Comparison of ENCODE assay signal across 16 mouse cellular contexts in genomic region chr2:165253867-165254266, GRCm38 (mm10). TPM values are rescaled to one million over a fixed set of nuclear protein-coding genes. Genes with fewer than 3 reads are reported as not detected.
DNase-seq lines count a peak whose midpoint lies in the region; ATAC-seq and TF ChIP-seq lines count a peak whose summit lies in the region.
"Had no signal": no experiment of that assay in that cellular context is flagged by ENCODE, and none has a peak within 500 bp of the region (broad histone marks: within the 10 kb centered on the region; RNA-seq: fewer than 3 reads in every experiment).

No protein-coding gene starts in this region.

- intact Hi-C loops in heart, adult 2 months (cut with DNase I), result no loop called here

- no peaks in the 10 kb centered on the region for H3K9me3 ChIP-seq in lung, embryonic 14.5 days (ENCODE audit: low read depth, low read length)
- no peaks in the 10 kb centered on the region for H3K9me3 ChIP-seq in forebrain, postnatal 0 days (ENCODE audit: low read length)
- no peaks in the 10 kb centered on the region for H3K9me3 ChIP-seq in midbrain, embryonic 10.5 days (replicated peaks)
- no peaks in the 10 kb centered on the region for H3K9me3 ChIP-seq in liver, embryonic 12.5 days (replicated peaks)
- H3K9me3 ChIP-seq: liver, embryonic 13.5 days had no signal

- H3K27ac ChIP-seq in lung, embryonic 14.5 days (ENCODE audit: low read depth), result no peak overlapping the region
- H3K27ac ChIP-seq in forebrain, postnatal 0 days (ENCODE audit: low read depth, low read length), result no peak overlapping the region
- H3K27ac ChIP-seq in midbrain, embryonic 10.5 days (replicated peaks), result peak overlapping the region; percentile 73
- no peak overlapping the region for H3K27ac ChIP-seq in liver, embryonic 12.5 days
- H3K27ac ChIP-seq in heart, adult 2 months, result no peak overlapping the region
- H3K27ac ChIP-seq: liver, embryonic 13.5 days had no signal

- WGBS in lung, embryonic 14.5 days, result 18% methylated on average over 10 of the region's 10 CpGs
- WGBS in lung, adult 2 months, result 32% methylated on average over 10 of the region's 10 CpGs
- WGBS in forebrain, postnatal 0 days, result 12% methylated on average over 10 of the region's 10 CpGs
- WGBS in midbrain, embryonic 10.5 days, result 4% methylated on average over 10 of the region's 10 CpGs
- WGBS in liver, embryonic 12.5 days (ENCODE audit: insufficient replicate concordance), result 14% methylated on average over 10 of the region's 10 CpGs
- 28% methylated on average over 10 of the region's 10 CpGs for WGBS in heart, adult 2 months

- H3K9ac ChIP-seq in lung, embryonic 14.5 days, result no peak overlapping the region
- no peak overlapping the region for H3K9ac ChIP-seq in forebrain, postnatal 0 days
- no peak overlapping the region for H3K9ac ChIP-seq in liver, embryonic 12.5 days
- H3K9ac ChIP-seq in heart, adult 2 months (ENCODE audit: low read depth, low read length), result no peak overlapping the region
- H3K9ac ChIP-seq: liver, embryonic 13.5 days had no signal

- 0 out of 2 replicates have a peak, but pooled peaks cover 3% of the 10 kb centered on the region for H3K4me1 ChIP-seq in lung, embryonic 14.5 days (ENCODE audit: insufficient read depth)
- H3K4me1 ChIP-seq in lung, adult 2 months (ENCODE audit: control insufficient read depth, insufficient read depth, low read length), result no peaks in the 10 kb centered on the region
- no peaks in the 10 kb centered on the region; the same call in 1 of the 2 replicates for H3K4me1 ChIP-seq in forebrain, postnatal 0 days (ENCODE audit: insufficient read depth)
- peaks cover 59% of the 10 kb centered on the region for H3K4me1 ChIP-seq in midbrain, embryonic 10.5 days
- no peaks in the 10 kb centered on the region for H3K4me1 ChIP-seq in liver, embryonic 12.5 days
- no peaks in the 10 kb centered on the region for H3K4me1 ChIP-seq in heart, adult 2 months (ENCODE audit: control insufficient read depth, insufficient read depth, low read length)
- H3K4me1 ChIP-seq: liver, embryonic 13.5 days had no signal

- no peak overlapping the region for H3K4me2 ChIP-seq in lung, embryonic 14.5 days
- no peak overlapping the region for H3K4me2 ChIP-seq in forebrain, postnatal 0 days (ENCODE audit: low read depth)
- no peak overlapping the region for H3K4me2 ChIP-seq in liver, embryonic 12.5 days
- H3K4me2 ChIP-seq: liver, embryonic 13.5 days had no signal

- ATAC-seq in lung, embryonic 14.5 days (ENCODE audit: insufficient read depth), result no peak
- peak; percentile 59 for ATAC-seq in forebrain, postnatal 0 days
- no peak for ATAC-seq in liver, embryonic 12.5 days
- ATAC-seq: intestine, postnatal 0 days had no signal

- no peak for TF ChIP-seq CTCF in lung, embryonic 14.5 days (IDR thresholded peaks at IDR 0.05; ENCODE audit: low read depth)
- no peak for TF ChIP-seq CTCF in lung, adult 2 months (IDR thresholded peaks at IDR 0.05; ENCODE audit: insufficient read depth, low read length)
- no peak for TF ChIP-seq CTCF in forebrain, postnatal 0 days (IDR thresholded peaks at IDR 0.05; ENCODE audit: low read depth)
- no peak for TF ChIP-seq CTCF in heart, adult 2 months (IDR thresholded peaks at IDR 0.05)

- H3K36me3 ChIP-seq in lung, embryonic 14.5 days (ENCODE audit: insufficient read depth), result no peaks in the 10 kb centered on the region
- H3K36me3 ChIP-seq in forebrain, postnatal 0 days (ENCODE audit: insufficient read depth), result no peaks in the 10 kb centered on the region
- H3K36me3 ChIP-seq in midbrain, embryonic 10.5 days, result no peaks in the 10 kb centered on the region
- H3K36me3 ChIP-seq in liver, embryonic 12.5 days, result no peaks in the 10 kb centered on the region
- no peaks in the 10 kb centered on the region for H3K36me3 ChIP-seq in heart, adult 2 months (ENCODE audit: control insufficient read depth, insufficient read depth, low read length)
- H3K36me3 ChIP-seq: liver, embryonic 13.5 days had no signal

- peak; percentile 10 for DNase-seq in lung, embryonic 14.5 days
- DNase-seq in lung, adult 2 months, result no peak
- DNase-seq in forebrain, postnatal 0 days, result no peak
- peak; percentile 39 for DNase-seq in midbrain, embryonic 10.5 days (ENCODE audit: low spot score)
- peak; percentile 48 for DNase-seq in retina, embryonic 14.5 days (ENCODE audit: low spot score)
- no peak for DNase-seq in heart, adult 11 months
- DNase-seq in heart, adult 2 months, result no peak
- DNase-seq: adrenal gland, postnatal 10 days; heart, postnatal 10 days; kidney, postnatal 14 days; liver, embryonic 13.5 days; lung, postnatal 14 days; thymus, postnatal 25 days had no signal

- H3K79me2 ChIP-seq in heart, adult 2 months (replicated peaks; ENCODE audit: control insufficient read depth, insufficient read depth, low read length), result no peaks in the 10 kb centered on the region

- TF ChIP-seq POLR2A in lung, adult 2 months (IDR thresholded peaks at IDR 0.05; ENCODE audit: borderline replicate concordance, extremely low read depth, low read depth, low read length), result no peak
- no peak for TF ChIP-seq POLR2A in heart, adult 2 months (IDR thresholded peaks at IDR 0.05; ENCODE audit: insufficient read depth, low read depth, low read length)

- peaks cover 26% of the 10 kb centered on the region for H3K27me3 ChIP-seq in lung, embryonic 14.5 days (ENCODE audit: insufficient read depth, low read length)
- peaks cover 25% of the 10 kb centered on the region for H3K27me3 ChIP-seq in forebrain, postnatal 0 days (ENCODE audit: insufficient read depth, low read length)
- H3K27me3 ChIP-seq in midbrain, embryonic 10.5 days (ENCODE audit: low read depth, poor library complexity, severe bottlenecking), result peaks cover 92% of the 10 kb centered on the region
- H3K27me3 ChIP-seq in liver, embryonic 12.5 days (replicated peaks), result peaks cover 84% of the 10 kb centered on the region
- peaks cover 3% of the 10 kb centered on the region; the same call in 1 of the 2 replicates for H3K27me3 ChIP-seq in heart, adult 2 months (ENCODE audit: control insufficient read depth, insufficient read depth, low read length)

- no peak for TF ChIP-seq EP300 in heart, adult 2 months (IDR thresholded peaks at IDR 0.05; ENCODE audit: insufficient read depth, low read depth, low read length)

- H3K4me3 ChIP-seq in lung, embryonic 14.5 days (ENCODE audit: low read depth, low read length), result no peak overlapping the region
- no peak overlapping the region for H3K4me3 ChIP-seq in lung, adult 2 months (replicated peaks; ENCODE audit: extremely low read depth, low read depth, low read length)
- no peak overlapping the region for H3K4me3 ChIP-seq in forebrain, postnatal 0 days (ENCODE audit: low read depth, low read length)
- peak overlapping the region; percentile 18 for H3K4me3 ChIP-seq in midbrain, embryonic 10.5 days
- no peak overlapping the region for H3K4me3 ChIP-seq in liver, embryonic 12.5 days
- no peak overlapping the region for H3K4me3 ChIP-seq in heart, adult 2 months
- H3K4me3 ChIP-seq: liver, embryonic 13.5 days had no signal

RNA-seq across cellular contexts. Expression of gene Cdh22, which starts 19.2 kb away (rescaled TPM):
- polyA plus RNA-seq in lung, embryonic 14.5 days (2014; fragmentation: Nextera tagmentation; extraction: Ambion mirVana), result 0.72 and 1.5 TPM in 2 replicates
- 2.0 and 3.0 TPM in 2 replicates for polyA plus RNA-seq in lung, adult 2 months (2012; rRNA removed)
- total RNA-seq in forebrain, postnatal 0 days (2014; rRNA removed), result 11.5 and 24.6 TPM in 2 replicates
- polyA plus RNA-seq in forebrain, postnatal 0 days (2015; fragmentation: Nextera tagmentation; extraction: Ambion mirVana), result 7.1 and 10.4 TPM in 2 replicates
- 3.9 and 7.1 TPM in 2 replicates for polyA plus RNA-seq in midbrain, embryonic 10.5 days (2016; fragmentation: Nextera tagmentation; extraction: Ambion mirVana)
- 0.04 and 0.07 TPM in 2 replicates for polyA plus RNA-seq in liver, embryonic 12.5 days (2016; fragmentation: Nextera tagmentation; extraction: Ambion mirVana)
- under 1 TPM; 0.50 to 0.65 TPM for total RNA-seq in heart, adult 2 months (2021)
- polyA plus RNA-seq in heart, adult 2 months (2012; rRNA removed), result 0.76 and 1.0 TPM in 2 replicates
- total RNA-seq: neutrophil, adult 5-6 weeks had no signal
- polyA plus RNA-seq: liver, embryonic 13.5 days had no signal

RNA-seq across cellular contexts. Expression of gene Slc35c2, which starts 33.8 kb away (rescaled TPM):
- polyA plus RNA-seq in lung, embryonic 14.5 days (2014; fragmentation: Nextera tagmentation; extraction: Ambion mirVana), result 51.9 and 52.3 TPM in 2 replicates
- polyA plus RNA-seq in lung, adult 2 months (2012; rRNA removed), result 52.3 and 55.0 TPM in 2 replicates
- total RNA-seq in forebrain, postnatal 0 days (2014; rRNA removed), result 66.9 and 85.8 TPM in 2 replicates
- polyA plus RNA-seq in forebrain, postnatal 0 days (2015; fragmentation: Nextera tagmentation; extraction: Ambion mirVana), result 62.7 and 65.8 TPM in 2 replicates
- polyA plus RNA-seq in midbrain, embryonic 10.5 days (2016; fragmentation: Nextera tagmentation; extraction: Ambion mirVana), result 72.8 and 73.0 TPM in 2 replicates
- 41.6 and 46.2 TPM in 2 replicates for polyA plus RNA-seq in liver, embryonic 12.5 days (2016; fragmentation: Nextera tagmentation; extraction: Ambion mirVana)
- total RNA-seq in heart, adult 2 months (2021), result 10 to 100 TPM; 15.9 to 18.1 TPM
- 43.6 and 46.4 TPM in 2 replicates for polyA plus RNA-seq in heart, adult 2 months (2012; rRNA removed)

Comparison
In these comparisons a context has a peak if more than half of its experiments do, and no peak if none do; other contexts are left out.
1. DNase-seq: peak in lung, embryonic 14.5 days (single experiment), midbrain, embryonic 10.5 days (single experiment) and retina, embryonic 14.5 days (single experiment); none in lung, adult 2 months (single experiment), forebrain, postnatal 0 days (single experiment), heart, adult 11 months (single experiment) and heart, adult 2 months (0 of 2).